Mouse (Mus musculus) lung, embryonic 15.5 days (tissue): ENCODE results near the gene Grik5. TPM values are rescaled to one million over a fixed set of nuclear protein-coding genes. Genes with fewer than 3 reads are reported as not detected.

Experiments
- ATAC-seq: fragments of 200-750 bp; cut with Nextera tagmentation; 2 replicates; pipeline ENCODE4 v1.8.0; 2017; ENCODE audit warnings: moderate number of reproducible peaks, borderline replicate concordance; ENCODE audit not compliant: low FRiP score, low TSS enrichment; ENCODE audit errors: extremely low read depth
- H3K27ac ChIP-seq: fragments of 300-500 bp; sonication (generic); 2 replicates; pipeline ENCODE4 v1.5.1; 2015; ENCODE audit warnings: moderate library complexity, mild to moderate bottlenecking, inconsistent platforms
- H3K27me3 ChIP-seq: fragments of 300-500 bp; sonication (generic); 2 replicates; pipeline ENCODE4 v1.6.1; 2015; ENCODE audit warnings: inconsistent platforms
- H3K36me3 ChIP-seq: fragments of 300-500 bp; sonication (generic); 2 replicates; pipeline ENCODE4 v1.6.1; 2015; ENCODE audit warnings: inconsistent platforms
- H3K4me1 ChIP-seq: fragments of 300-500 bp; sonication (generic); 2 replicates; pipeline ENCODE4 v1.6.1; 2015; ENCODE audit warnings: inconsistent platforms
- H3K4me2 ChIP-seq: fragments of 300-500 bp; sonication (generic); 2 replicates; pipeline ENCODE4 v1.6.1; 2015; ENCODE audit warnings: inconsistent platforms, mild to moderate bottlenecking, moderate library complexity
- H3K4me3 ChIP-seq: fragments of 300-500 bp; sonication (generic); 2 replicates; pipeline ENCODE4 v1.5.1; 2015; ENCODE audit warnings: mild to moderate bottlenecking, inconsistent platforms
- H3K9ac ChIP-seq: fragments of 300-500 bp; sonication (generic); 2 replicates; pipeline ENCODE4 v1.6.1; 2015; ENCODE audit warnings: inconsistent platforms
- H3K9me3 ChIP-seq: fragments of 300-500 bp; sonication (generic); 2 replicates; pipeline ENCODE4 v1.6.1; 2016; ENCODE audit warnings: inconsistent platforms
- WGBS: fragments of 180-500 bp; shearing (Covaris S2); methylation state at CpG from one replicate; pipeline ENCODE4 v1.1.7; 2015; 5-methylcytosine and 5-hydroxymethylcytosine counted together
- polyA plus RNA-seq: library from polyadenylated mRNA; unstranded; fragments of >200 nt; fragmentation: Nextera tagmentation; extraction: Ambion mirVana; gene quantifications from 2 replicates; pipeline ENCODE4 v1.2.1, GENCODE M21; 2015

Grik5 gene
- polyA plus RNA-seq, result 3.8 and 4.2 TPM in 2 replicates

- H3K4me1 ChIP-seq, result peaks cover 32% of the 10 kb centered on the region
- ATAC-seq, result no peak
- 1% methylated on average over 22 of the region's 28 CpGs for WGBS
Measured at GRCm38 (mm10) chr7:25071979-25072715, at the start of gene Grik5, which contains the start of gene Zfp574. Grik5 (minus strand) TSS chr7:25072346. Zfp574 (plus strand) TSS chr7:25072567.

GRCm38 (mm10) chr7:25121240-25121786, 49.2 kb upstream of the Grik5 start:
- H3K9me3 ChIP-seq, result no peaks in the 10 kb centered on the region
- no peaks in the 10 kb centered on the region for H3K36me3 ChIP-seq
- no peaks in the 10 kb centered on the region for H3K27me3 ChIP-seq
- H3K4me2 ChIP-seq, result no peak overlapping the region
- no peaks in the 10 kb centered on the region for H3K4me1 ChIP-seq
- no peak overlapping the region for H3K9ac ChIP-seq
- H3K4me3 ChIP-seq, result no peak overlapping the region
- no peak overlapping the region for H3K27ac ChIP-seq
- WGBS, result 50% methylated on average over 13 of the region's 13 CpGs
- no peak for ATAC-seq

More at GRCm38 (mm10) chr7:25071979-25072715, at the start of gene Grik5, which contains the start of gene Zfp574:
- Histone ChIP-seq H3K4me3 (peak within 1 kb of the TSS; percentile 60), H3K27me3 (no peaks in the 10 kb centered on the region), H3K27ac (peak within 1 kb of the TSS; percentile 84), H3K9ac (peak within 1 kb of the TSS; percentile 63), H3K36me3 (peaks cover 11% of the 10 kb centered on the region; the same call in 1 of the 2 replicates), H3K4me2 (peak within 1 kb of the TSS; percentile 93), H3K9me3 (no peaks in the 10 kb centered on the region)

DNA sequence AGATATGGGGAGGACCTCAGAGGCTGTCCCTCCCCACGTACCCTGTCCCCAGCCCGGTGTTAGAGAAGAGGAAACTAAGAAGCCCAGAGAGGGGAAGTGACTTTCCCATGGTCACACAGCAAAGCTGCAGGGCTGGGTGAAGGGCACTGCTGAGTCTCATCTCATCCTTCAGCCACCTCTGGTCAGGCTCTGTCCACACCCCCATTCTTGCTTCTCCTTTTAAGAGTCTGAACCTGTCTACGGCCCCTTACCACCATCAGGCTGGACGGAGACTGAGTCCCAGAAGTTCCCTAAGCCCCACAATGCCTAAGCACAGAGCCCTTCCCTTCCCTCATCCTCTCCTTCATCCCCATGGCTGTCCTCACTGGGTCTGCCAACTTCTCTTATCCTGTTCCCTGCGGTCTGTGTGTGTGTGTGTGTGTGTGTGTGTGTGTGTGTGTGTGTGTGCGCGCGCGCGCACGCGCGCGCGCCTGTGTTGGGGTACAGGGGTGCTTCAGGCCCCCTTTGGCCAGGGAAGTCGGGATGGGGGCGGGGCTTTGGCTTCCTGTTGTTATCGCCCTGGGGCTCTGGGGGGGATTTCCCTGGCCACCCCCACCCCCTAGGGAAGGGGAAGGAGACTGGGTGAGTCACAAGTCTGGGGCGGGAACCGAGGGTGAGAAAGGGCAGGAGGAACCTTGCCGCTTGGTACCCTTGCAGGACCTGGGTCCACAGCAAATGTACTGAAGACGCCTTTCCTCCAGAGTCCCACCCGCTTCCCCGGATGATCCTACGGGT, 48.1 kb upstream of the Grik5 start:
- no peaks in the 10 kb centered on the region for H3K27me3 ChIP-seq
- no peaks in the 10 kb centered on the region for H3K36me3 ChIP-seq
- H3K4me3 ChIP-seq, result no peak overlapping the region
- no peak overlapping the region for H3K27ac ChIP-seq
- 56% methylated on average over 16 of the region's 25 CpGs for WGBS
- no peak overlapping the region for H3K4me2 ChIP-seq
- no peak for ATAC-seq
- no peaks in the 10 kb centered on the region for H3K4me1 ChIP-seq
- no peak overlapping the region for H3K9ac ChIP-seq
- no peaks in the 10 kb centered on the region for H3K9me3 ChIP-seq

GRCm38 (mm10) chr7:25112956-25113603, 40.9 kb upstream of the Grik5 start:
- no peak overlapping the region for H3K9ac ChIP-seq
- H3K4me3 ChIP-seq, result no peak overlapping the region
- no peaks in the 10 kb centered on the region for H3K27me3 ChIP-seq
- 79% methylated on average over 16 of the region's 16 CpGs for WGBS
- H3K36me3 ChIP-seq, result no peaks in the 10 kb centered on the region
- H3K4me2 ChIP-seq, result no peak overlapping the region
- no peak overlapping the region for H3K27ac ChIP-seq
- H3K9me3 ChIP-seq, result no peaks in the 10 kb centered on the region
- no peak for ATAC-seq
- no peaks in the 10 kb centered on the region for H3K4me1 ChIP-seq

DNA sequence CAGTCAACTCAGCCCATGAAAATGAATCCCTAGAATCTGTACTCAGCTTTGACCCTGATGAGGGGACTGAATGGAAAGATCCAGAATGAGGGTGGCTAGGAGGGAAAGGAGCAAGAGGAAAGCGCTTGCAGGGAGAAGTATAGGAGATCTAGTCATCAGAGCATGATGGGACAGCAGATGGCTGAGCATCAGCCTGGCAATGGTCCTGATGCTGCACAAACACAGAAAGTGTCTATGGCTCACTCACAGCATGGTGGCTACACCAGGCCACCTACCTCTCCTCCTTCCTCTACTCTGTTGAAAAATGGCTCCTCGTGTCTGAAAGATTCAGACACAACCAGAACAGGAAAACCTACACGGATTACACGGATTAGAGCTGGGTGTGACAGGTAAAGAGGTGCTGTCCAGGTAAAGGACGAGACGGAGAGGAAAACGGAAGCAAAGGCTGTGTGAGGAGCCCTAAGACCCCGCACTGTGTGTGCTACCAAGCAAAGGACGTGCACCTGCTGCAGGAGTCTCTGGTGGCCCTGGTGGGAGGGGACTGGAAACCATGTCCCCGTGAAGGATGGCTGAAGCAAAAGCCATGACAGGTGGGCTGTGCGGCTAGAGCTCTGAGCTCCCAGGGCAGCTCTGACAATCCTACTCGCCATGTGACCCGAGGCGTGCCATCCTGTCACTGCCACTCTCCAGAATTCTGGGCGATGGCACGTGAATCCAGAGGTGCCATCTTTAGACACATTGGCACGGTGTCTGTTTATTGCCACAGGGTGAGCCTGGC, 40.2 kb upstream of the Grik5 start:
- no peak for ATAC-seq
- H3K9me3 ChIP-seq, result no peaks in the 10 kb centered on the region
- no peak overlapping the region for H3K27ac ChIP-seq
- no peak overlapping the region for H3K4me2 ChIP-seq
- no peaks in the 10 kb centered on the region for H3K36me3 ChIP-seq
- WGBS, result 80% methylated on average over 17 of the region's 17 CpGs
- no peak overlapping the region for H3K9ac ChIP-seq
- H3K4me3 ChIP-seq, result no peak overlapping the region
- 0 out of 2 replicates have a peak, but pooled peaks cover under 1% of the 10 kb centered on the region for H3K4me1 ChIP-seq
- no peaks in the 10 kb centered on the region for H3K27me3 ChIP-seq

DNA sequence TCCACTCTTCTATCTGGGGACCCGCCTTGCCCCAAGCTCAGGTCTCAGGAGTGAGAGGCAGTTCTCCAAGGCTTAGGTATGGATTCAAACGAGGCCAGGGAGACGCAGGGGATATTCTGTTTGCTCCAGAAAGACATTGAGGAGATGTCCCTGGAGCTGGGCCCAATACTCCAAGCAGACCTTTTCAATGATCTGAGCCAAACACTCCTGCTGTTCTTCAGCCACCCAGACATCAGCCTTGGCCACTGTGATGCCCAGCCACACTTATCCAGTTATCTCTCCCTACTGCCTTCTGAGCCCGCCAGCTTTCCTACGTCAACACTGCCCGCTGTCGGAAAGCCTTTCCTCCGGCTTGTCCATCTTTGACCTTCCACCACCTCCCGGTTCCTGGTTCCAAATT, 38.2 kb upstream of the Grik5 start:
- no peak for ATAC-seq

DNA sequence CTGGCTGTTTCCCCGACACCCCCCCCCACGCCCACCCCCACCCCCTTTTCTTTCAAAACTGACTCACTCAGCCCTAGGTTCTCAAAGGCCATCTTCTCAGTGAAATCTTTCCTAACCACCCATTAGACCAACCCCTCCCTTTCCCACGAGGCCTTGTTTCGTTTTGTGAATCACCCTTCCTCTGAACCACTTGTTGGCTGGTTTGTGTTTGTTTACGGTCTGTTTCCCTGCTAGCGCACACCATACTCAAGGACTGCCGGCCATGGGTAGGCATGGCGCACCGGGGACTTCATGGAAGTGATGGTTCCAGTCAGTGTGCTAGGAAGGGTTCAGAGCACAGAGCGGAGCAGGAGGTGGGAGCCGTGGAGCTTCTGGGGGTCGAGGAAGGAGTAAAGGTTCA, 37.2 kb upstream of the Grik5 start:
- Histone ChIP-seq H3K4me2 (no peak overlapping the region), H3K9me3 (no peaks in the 10 kb centered on the region), H3K27me3 (no peaks in the 10 kb centered on the region), H3K4me1 (0 out of 2 replicates have a peak, but pooled peaks cover 7% of the 10 kb centered on the region), H3K27ac (no peak overlapping the region), H3K36me3 (no peaks in the 10 kb centered on the region), H3K4me3 (no peak overlapping the region), H3K9ac (no peak overlapping the region)
- 65% methylated on average over 12 of the region's 12 CpGs for WGBS
- no peak for ATAC-seq

More for the DNA sequence above, 38.2 kb upstream of the Grik5 start:
- Histone ChIP-seq H3K4me1 (0 out of 2 replicates have a peak, but pooled peaks cover 7% of the 10 kb centered on the region), H3K4me2 (no peak overlapping the region), H3K27ac (no peak overlapping the region), H3K27me3 (no peaks in the 10 kb centered on the region), H3K36me3 (no peaks in the 10 kb centered on the region), H3K4me3 (no peak overlapping the region), H3K9me3 (no peaks in the 10 kb centered on the region), H3K9ac (no peak overlapping the region)
- WGBS, result 73% methylated on average over 9 of the region's 9 CpGs

DNA sequence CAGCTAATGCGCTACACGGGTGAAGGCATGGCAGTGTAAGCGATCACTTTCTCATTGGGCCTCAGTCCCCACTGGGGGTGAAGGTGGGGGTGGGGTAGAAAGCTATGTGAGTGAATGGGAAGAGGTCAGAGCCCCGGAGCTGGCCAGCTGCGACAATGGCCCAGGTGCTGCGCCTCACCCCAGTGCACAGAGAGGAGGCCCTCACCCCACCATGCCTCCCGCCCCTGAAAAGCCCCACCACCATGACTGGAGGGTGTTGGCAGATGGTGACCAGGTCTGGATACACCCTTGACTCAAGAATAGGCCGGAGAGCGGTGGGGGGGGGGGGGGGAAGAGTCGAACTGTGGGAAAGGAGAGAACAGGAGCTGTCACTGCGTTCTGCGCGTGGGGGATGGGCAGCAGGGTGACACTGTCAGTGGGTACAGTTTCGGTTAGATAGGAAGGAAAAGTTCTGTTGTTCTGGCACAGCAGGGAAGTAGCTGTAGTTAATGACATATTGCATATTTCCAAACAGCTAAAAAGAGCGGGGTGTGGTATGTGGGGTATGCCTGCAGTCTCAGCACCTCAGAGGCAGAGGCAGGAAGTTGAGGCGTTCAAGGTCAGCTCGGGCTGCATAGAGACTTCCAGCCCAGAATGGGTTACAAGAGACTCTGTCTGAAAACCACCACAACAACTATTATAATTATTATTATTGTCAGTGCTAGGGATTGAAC, 34.8 kb upstream of the Grik5 start:
- H3K27me3 ChIP-seq, result no peaks in the 10 kb centered on the region
- no peaks in the 10 kb centered on the region for H3K9me3 ChIP-seq
- peak; percentile 15; the same call in 1 of the 2 replicates for ATAC-seq
- no peak overlapping the region for H3K4me3 ChIP-seq
- no peak overlapping the region for H3K4me2 ChIP-seq
- H3K36me3 ChIP-seq, result no peaks in the 10 kb centered on the region
- no peak overlapping the region for H3K9ac ChIP-seq
- H3K27ac ChIP-seq, result no peak overlapping the region
- H3K4me1 ChIP-seq, result 0 out of 2 replicates have a peak, but pooled peaks cover 7% of the 10 kb centered on the region
- 34% methylated on average over 17 of the region's 17 CpGs for WGBS

DNA sequence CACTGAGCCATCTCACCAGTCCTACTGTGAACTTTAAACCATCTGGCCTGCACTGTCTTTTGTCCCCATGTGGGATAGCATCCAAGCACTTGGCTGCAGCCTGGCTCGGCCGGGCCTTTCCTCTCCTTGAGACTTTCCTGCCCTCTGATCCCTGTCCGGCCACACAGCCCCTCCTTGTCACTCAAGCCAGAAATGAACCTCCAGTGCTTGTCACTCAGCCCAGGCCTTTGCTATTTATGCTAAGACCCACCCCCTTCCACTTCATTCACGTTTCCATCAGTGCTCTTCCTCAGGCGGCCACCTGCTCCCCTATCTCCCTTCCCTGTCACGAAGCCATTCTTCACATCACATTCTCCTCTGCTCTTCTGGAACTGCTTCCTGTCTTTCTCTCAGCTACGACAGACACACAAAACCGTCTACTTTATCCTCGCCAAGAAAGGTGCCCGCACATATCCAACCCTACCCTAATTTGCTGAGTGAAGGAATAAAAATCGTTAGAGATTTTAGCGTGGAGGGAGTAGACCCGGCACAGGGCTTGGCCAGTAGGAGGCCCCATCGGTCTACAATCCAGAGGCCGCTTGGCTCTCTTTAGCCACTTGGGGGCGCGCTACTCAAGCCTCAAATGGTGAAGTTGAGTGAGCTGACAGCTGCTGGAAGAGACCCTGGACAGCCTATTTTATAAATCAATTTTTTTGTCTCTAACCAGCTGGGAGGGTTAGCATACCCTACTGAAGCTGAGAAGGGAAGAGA, 33.4 kb upstream of the Grik5 start:
- no peaks in the 10 kb centered on the region for H3K36me3 ChIP-seq
- no peak overlapping the region for H3K4me2 ChIP-seq
- H3K4me3 ChIP-seq, result no peak overlapping the region
- H3K9ac ChIP-seq, result no peak overlapping the region
- H3K9me3 ChIP-seq, result no peaks in the 10 kb centered on the region
- 14% methylated on average over 17 of the region's 17 CpGs for WGBS
- ATAC-seq, result no peak; the same call in 1 of the 2 replicates
- H3K27ac ChIP-seq, result no peak overlapping the region
- H3K27me3 ChIP-seq, result no peaks in the 10 kb centered on the region
- 0 out of 2 replicates have a peak, but pooled peaks cover 7% of the 10 kb centered on the region for H3K4me1 ChIP-seq

GRCm38 (mm10) chr7:25099581-25099980, 27.4 kb upstream of the Grik5 start:
- no peak for ATAC-seq
- Histone ChIP-seq H3K27me3 (no peaks in the 10 kb centered on the region), H3K9ac (no peak overlapping the region), H3K4me2 (no peak overlapping the region), H3K4me3 (no peak overlapping the region), H3K36me3 (no peaks in the 10 kb centered on the region), H3K27ac (no peak overlapping the region), H3K4me1 (no peaks in the 10 kb centered on the region), H3K9me3 (no peaks in the 10 kb centered on the region)
- WGBS, result 39% methylated on average over 4 of the region's 4 CpGs
